Mouse (Mus musculus) layer of hippocampus, adult 9-10 months (tissue): ENCODE data around the gene Tmsb15b1.
A peak's percentile ranks its signal among the peaks of the same experiment; 100 is the strongest.
"Not testable (repeated sequence)": the region's sequence is repeated elsewhere in the genome, so short reads cannot be mapped to it uniquely, and the experiment has no call there.

Experiments used
- DNase-seq: peaks from one replicate; pipeline ENCODE4 v3.0.0; 2022; ENCODE audit warnings: low spot score

The Tmsb15b1 gene

DNA sequence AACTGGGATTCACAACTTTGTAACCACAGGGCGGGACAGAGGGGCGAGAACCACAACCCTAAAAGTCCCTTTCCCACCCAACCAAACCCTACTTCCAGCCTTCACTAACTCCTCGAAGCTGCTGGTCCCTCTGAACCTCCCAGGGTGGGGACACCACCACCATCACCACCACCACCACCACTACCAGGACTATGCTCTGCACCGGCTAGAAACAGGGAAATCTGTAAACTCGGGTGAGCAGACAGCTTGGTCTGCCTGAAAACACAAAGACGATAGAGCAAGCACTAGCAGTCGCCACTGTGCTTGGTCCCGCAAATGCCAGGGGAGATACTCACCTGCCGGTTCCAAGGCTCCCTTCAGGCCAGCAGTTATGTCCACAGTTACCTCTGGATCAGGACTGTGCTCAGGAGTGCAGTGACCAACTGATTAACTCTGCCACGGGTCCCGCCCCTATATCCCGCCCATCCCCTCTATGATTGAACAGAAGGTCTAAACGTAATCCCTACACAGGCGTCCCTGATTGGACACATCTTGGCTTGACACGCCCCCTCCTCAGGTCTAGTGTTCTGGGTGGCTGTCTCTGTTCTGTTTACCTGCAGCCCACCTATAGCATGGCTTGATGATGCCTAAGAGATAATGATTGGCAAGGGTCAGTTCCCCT, at the start of gene Tmsb15b1, which contains the start of gene Tmsb15l:
Gene Tmsb15b1, minus strand, starts transcription at position 451 of the 661 bp plus-strand sequence.
Gene Tmsb15l, minus strand, starts transcription at position 446 of the 661 bp plus-strand sequence.
- DNase-seq = no peak

DNA sequence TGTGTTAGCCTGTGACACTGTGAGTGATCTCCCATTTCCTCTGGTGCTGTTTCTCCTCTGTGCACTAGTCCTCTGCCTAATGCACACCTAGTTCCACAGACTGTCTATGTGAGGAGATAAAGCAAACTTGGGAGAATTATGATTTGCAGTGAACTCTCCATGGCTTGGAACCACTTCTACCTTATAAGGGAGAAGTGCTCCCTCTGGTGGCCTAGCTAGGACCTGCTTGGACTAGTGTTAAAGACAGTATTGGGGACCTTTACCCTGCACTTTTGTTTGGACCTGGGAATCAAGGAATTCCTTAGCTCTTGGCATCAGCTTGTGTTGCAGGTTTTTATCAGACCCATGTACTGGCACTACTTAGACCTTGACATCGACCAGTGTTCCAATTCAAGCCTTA, 42.6 kb upstream of the Tmsb15b1 start:
- DNase-seq = peak; percentile 61

DNA sequence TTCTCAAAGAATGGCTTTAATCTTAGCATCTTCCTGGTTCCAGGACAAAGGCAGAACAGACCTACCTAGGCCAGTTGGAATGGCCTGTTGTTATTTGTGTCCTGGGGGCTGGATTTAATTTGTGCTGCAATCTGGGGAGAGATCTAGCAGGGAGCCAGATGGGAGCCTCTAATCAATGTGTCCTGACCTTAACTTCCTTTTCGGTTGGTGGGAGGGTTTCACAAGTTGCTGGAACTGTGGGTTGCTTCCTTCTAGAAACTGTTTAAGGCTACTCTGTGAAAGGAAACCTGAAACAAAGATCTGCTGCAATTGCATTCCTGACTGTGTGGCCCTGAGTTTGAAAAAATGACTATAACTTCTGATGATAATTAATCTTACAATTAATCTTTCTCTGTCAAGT, 41.0 kb upstream of the Tmsb15b1 start:
- DNase-seq = no peak

DNA sequence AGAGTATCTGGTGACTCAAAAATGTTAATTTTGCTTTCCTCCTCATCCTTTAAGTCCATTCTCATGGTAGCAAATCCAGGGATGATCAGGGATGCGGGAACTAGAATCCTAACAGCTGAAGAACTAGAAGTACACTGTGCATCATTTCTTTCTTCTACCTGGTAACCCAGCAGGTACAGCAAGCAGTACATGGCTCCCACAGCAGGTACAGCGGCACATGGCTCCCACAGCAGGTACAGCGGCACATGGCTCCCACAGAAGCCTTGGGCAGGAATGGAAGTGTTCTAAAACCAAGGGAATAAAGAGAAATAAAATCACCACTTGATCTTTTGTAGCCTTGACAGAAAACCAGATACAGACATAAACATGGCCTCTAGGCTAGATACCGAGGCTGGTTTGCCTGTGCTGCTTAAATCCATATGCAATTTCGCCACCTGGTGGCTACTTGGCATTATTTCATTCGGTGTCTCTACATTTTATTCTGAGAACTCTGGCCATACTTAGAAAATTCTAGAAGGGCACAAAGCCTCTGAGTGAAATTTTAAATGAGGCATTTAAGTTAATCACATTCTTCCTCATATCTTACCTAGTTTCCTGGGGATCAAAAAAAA, 38.5 kb upstream of the Tmsb15b1 start:
- DNase-seq = peak; percentile 35

DNA sequence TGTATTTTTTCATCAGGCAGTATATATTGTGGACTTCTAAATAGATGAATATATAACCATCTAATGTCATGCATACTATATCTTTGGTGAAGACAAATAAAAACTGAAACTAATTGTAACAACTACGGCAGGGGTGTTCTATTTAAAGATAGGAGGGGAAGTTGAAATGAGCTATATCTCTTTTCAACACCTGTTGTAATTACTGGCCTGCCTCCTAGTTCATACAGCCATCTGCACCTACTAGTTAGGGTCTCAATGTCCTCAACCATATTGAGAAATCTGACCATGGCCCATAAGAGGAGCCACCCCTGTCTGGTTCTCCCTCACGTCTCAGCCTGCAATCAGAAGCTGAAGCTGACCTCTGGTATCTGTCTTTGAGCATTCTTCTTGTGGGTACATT, 19.6 kb upstream of the Tmsb15b1 start:
- no peak for DNase-seq

DNA sequence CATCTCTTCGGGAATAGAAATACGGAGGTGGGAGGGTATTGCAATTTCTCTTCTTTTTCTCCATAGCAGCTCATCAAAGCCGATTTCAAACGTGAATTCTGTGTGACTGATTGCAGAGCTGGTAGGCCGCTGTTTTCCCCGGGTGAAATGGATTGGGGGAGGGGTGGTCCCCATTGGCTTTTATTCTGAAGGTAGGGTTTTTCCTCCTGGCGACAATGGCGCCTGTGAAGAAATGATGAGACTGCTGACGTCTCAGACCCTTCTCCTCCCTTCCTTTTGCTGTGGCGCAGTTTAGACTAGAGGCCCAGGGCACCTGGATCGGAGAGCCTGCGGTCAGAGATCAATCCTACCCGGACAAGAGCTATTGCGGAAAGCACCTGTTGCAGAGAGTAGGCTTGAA, 17.0 kb upstream of the Tmsb15b1 start:
- DNase-seq = no peak

DNA sequence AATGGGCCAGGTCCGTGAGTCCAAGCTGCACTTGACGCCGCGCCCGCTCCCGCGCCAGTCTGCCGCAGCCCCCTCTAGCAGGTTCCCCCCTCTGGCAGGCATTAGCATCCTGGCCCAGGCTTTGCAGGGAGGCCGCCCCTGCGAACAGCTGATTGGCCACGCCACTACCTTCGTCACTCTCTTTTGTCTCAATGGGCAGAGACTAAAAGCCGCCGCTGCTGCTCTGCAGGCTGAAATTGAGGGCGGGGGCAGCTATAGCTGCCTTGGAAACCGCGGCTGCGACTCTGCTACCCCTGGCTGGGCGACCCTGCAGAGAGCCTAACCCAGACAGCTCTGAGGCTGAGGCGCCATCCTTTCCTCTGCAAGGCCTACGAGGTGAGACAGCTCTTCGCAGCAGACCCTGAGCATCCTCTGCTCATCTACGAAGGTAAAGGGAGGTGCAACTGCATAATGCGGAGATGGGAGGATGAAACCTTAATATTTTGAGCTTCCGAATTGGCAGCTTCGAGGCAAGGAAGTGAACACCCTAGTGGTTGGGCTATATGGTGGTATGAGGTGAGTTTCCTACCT, 16.4 kb upstream of the Tmsb15b1 start, which contains the start of gene Zcchc18:
Gene Zcchc18, plus strand, starts transcription at position 178 of the 570 bp plus-strand sequence.
- peak; percentile 56 for DNase-seq

DNA sequence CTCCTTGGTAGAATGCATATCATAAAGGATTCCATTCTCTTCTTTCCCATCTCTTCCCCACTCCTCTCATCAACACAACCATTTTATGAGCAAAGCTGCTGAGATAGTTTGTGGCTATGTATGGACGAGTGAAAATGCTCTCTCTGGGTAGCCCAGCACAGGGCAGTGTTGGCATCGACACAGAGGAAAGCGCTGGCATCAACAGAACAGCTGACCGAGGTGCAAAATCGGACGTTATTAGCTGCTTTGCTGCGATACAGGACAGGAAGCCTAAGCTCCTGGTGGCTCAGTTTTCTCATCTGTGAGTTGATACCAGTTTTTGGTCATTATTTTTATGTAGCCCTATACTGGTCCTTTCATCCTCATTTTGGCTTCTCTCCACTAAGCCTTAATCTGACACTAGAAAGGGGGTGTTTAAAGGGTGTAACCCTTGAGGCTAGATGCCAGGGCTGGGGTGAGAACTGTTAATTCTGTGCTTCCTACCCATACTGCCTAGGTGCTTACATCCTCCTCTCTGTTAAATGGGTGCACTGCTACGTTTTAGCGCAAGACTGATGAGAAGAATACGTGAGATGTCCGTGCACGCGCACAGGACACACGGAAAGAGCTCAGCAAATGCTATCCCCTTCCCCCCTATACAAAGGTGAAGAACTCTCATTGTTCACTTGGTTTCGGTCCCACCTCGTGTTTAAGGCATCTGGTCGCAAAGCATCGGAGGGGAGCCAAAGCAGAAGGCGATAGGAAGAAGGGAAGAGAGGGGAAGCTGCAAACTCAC, 15.7 kb upstream of the Tmsb15b1 start:
- DNase-seq = no peak

DNA sequence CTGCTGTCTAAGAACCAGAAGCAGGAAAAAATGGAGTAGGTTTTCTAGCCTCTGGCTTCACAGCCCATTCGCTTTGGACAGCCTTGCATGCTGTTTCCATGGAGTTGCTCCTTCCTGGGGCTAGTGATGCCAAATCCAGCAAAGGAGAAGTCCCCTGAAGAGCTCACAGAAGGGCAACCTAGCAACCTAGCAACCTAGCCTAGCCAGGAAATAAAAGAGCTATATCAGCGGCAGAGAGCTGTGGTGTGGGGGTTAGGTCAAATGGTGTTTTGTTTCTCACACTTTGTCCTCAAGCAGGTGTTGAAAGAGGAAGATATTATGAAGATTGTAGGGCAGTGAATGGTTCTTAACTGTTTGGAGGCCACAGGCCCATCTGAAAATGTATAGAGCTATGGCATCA, 14.6 kb upstream of the Tmsb15b1 start:
- no peak for DNase-seq

DNA sequence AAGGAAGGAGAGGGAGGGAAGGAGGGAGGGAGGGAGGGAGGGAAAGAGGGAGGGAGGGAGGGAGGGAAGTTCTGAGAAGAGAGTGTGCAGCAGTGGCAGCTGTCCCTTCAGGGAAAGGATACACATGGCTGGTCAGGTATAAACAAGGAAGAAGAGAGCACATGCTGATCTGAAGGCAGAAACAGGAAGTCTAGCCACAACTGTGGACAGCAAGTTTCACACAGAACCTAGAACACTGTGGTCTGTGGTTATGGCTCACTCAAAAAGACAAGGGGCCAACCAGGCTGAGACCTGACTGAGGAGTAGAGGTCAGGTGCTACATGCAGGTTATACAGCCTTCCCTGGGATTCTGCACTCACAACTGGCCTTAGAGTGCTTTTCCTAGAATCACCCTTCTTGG, 9.4 kb upstream of the Tmsb15b1 start:
- DNase-seq = no peak

DNA sequence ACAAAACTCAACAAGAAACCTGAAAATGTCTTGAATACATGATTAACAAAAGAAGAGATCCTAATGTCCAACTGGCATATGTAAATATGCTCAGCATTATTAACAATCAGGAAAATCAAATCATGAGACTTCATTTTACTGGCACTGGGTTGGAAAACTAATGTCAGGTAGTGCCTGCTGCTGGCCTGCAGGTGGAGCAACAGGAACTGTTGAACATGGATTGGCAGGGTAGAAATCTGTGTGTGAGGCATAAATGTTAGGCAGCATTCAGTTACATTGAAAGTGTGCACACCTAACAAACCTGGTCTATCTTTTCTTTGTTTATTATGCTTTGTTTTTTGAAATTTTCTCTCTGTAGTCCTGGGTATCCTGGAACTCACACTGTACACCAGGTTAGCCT, 1.9 kb upstream of the Tmsb15b1 start:
- DNase-seq = no peak

DNA sequence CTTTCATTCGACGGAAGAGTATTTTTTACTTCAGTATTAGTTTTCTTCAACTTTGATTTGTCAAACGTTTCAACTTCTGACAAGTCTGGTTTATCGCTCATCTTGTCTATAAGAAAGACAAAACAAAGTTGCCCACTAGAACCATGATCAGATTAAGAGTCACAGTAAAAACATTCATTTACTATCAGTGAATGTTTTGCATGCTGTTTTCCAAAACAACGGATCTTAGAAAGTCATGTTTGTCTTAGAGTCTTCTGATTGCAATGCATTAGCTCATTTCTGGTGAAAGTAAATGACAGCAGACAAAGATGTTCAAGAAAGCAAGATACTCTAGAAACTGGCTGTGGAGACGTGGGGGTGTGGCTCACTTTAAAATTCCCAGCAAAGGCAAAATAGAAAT, 1.3 kb downstream of the Tmsb15b1 start, which contains the start of gene Tmsb15b2:
Gene Tmsb15b2, minus strand, starts transcription at position 101 of the 400 bp plus-strand sequence.
- DNase-seq = not testable (repeated sequence)

DNA sequence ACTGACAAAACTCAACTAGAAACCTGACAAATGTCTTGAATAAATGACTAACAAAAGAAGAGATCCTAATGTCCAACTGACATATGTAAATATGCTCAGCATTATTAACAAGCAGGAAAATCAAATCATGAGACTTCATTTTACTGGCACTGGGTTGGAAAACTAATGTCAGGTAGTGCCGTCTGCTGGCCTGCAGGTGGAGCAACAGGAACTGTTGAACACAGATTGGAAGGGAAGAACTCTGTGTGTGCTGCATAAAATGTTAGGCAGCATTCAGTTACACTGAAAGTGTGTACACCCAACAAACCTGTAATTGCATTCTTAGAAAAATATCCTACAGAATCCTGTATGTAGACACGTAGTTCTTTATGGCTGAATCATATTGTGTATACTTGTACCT, 17.0 kb downstream of the Tmsb15b1 start:
- DNase-seq = no peak

DNA sequence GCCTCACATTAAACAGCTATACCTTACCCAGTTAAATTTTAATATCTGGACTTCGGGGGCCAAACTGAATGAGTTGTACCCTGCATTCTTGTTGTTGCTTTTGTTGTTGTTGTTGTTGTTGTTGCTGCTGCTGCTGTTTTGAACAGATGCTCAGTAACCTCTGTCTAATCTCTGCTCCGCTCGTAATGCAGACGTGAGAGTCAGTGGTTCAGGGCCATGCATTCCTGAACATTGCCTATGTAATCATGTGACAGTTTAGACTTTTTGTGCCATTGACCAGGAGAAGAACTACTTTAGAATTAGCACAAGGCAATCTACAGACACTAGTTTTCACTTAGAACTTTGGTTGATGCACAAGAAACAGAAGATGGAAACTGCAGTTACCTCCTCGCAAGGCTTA, 18.4 kb downstream of the Tmsb15b1 start:
- DNase-seq = not testable (repeated sequence)

DNA sequence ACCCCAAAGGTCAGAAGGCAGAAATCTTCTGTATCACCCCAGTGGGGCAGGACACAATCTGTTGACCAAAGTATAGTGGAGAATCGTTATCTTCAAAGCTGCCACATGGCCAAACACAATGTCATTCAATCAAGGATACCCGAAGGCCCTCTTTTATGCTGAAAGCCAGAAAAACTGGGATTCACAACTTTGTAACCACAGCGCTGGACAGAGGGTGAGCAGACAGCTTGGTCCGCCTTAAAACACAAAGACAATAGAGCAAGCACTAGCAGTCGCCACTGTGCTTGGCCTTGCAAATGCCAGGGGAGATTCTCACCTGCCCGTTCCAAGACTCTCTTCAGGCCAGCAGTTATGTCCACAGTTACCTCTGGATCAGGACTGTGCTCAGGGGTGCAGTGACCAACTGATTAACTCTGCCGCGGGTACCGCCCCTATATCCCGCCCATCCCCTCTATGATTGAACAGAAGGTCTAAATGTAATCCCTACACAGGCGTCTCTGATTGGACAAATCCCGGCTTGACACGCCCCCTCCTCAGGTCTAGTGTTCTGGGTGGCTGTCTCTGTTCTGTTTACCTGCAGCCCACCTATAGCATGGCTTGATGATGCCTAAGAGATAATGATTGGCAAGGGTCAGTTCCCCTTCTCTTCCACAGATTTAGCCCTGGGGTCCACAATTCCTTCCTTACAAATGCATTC, 18.9 kb downstream of the Tmsb15b1 start:
- DNase-seq = peak; percentile 78

DNA sequence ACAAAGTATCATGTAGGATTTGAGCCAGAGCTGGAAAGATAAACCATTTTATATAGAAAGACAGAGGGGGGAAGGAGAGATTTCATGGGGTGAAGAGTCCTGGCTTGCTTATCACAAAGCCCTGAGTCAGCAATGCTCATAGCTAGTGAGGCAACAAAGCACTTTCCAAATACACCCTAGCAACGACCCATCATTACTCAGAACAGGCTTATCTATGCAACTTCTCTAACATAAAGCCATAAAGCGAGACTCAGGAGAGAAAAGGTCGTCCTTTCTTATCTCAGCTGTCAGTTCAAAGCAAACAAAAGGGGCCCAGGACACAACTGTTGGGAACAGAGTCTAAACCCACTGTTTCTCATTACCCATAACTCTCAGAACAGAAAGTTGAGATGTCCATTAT, 38.7 kb downstream of the Tmsb15b1 start:
- DNase-seq = no peak

DNA sequence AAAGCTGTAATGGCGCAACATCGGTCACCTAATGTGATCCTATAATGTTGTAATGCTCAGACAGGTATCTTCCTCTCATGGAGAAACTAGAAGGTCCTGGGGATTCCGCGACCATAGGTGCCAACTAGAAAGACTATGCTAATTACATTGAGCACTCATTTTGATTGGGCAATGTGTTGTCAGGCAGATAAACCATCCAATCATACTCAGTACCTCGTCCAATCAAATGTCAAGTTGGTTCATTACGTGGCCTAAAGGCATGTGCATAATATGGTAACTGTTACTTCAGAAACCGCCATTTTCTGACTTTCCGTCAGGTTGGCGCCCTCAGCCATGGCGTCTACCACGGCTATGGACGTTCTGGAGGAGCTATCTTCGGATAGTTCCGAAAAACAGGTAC, 49.6 kb downstream of the Tmsb15b1 start, which contains the start of gene H2bfm:
Gene H2bfm, plus strand, starts transcription at position 295 of the 400 bp plus-strand sequence.
- DNase-seq = no peak

DNA sequence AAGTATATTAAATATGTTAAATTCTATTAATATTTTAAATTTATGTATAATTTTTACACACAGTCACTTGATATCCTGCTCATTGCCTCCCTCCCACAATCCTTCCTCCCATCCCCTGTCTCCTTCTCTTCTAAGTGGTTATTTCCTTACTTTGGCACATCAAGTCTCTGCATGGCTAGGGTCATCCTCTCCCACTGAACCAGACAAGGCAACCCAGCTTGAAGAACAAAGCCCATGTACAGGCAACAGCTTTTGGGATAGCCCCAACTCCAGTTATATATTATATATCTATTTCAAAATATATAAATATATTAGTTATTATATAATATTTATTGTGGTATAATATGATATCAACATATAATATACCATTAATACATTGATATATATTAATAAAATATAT, 50.8 kb downstream of the Tmsb15b1 start:
- DNase-seq = no peak
